Mouse (Mus musculus): ENCODE results near the gene Plekhb2.

GRCm38 (mm10) chr1:34873551-34873950 lies 23.8 kb downstream of the Plekhb2 start:
- TF ChIP-seq POLR2A (IDR thresholded peaks at IDR 0.05; ENCODE audit: low read depth, low read length) (no peak), CTCF (IDR thresholded peaks at IDR 0.05; ENCODE audit: borderline replicate concordance, insufficient read depth, low read length) (no peak)
